Mouse (Mus musculus): ENCODE results near the gene Tlr9.

Tlr9 gene

DNA sequence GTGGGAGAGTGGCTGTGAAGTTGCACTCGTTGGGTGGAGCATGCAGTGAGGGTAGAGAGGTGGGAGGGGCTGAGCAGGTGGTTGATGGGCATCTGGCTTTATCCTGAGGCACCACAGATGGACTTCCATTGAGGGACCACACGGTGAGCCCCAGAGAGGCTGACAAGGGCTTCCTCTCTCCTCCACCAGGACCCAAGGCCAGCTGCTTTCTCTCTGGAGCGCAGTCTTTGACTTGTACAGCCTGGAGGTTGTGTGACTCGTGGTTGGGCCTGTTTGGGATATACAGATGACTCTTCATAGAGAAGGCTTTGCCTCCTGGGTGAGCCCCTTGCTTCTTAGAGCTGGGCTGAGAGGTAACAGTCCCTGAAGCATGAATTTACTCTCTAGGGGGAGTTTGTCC, 46.0 kb downstream of the Tlr9 start:
- DNase-seq (ENCODE audit: low spot score in 2 of 2), result no peak

DNA sequence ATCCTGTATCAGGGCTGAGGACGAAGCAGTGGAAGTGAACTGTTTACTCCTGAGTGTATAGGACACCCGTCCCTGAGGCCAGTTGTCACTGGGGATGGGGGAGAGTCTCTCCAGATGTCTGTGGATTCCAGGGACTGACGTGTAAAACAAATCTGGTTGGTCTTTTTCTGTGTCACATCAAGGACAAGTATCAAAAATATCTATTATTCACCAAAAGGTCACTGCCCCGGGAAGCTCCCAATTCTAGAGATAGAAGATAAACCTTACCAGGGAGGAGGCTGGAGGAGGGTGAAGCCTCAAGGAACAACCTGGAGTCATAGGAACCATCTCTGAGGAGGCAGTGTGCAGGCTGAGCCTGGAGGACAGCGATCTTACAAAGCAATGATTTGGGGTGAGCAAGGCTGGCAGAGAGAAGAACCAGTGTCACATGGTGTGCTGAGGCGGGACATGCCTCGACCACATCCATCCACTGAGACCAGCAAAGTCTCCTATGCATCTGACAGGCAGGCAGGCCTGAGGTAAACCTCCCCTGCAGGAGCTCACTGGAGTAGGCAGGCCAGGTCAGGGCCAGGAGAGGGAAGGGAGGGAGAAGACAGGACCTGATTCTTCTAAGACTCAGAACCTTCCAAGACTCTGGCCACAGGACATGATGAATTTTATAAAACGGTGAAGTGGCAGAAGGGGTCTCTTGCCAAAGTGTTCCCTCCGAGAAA, 46.8 kb downstream of the Tlr9 start:
- no peak for DNase-seq (ENCODE audit: low spot score in 2 of 2)

DNA sequence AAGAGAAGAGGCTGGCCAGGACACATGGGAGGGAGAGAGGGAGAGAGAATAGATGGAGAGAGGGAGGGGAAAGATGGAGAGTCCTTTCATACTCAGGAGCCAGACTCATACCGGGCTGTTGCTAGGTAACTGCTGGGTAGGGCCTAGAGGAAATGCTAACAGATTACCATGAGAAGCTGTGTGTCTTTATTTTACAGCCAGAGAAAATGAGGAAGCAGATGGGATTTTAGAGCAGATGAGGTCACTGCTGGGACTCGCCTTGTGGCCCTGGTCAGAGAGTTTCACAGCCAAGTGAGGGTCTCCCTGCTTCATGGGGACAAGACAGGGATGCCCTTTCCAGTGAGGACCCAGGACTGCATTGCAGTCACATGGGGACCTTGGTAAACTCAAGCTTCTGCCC, 47.5 kb downstream of the Tlr9 start:
- DNase-seq (ENCODE audit: low spot score in 2 of 2), result no peak

DNA sequence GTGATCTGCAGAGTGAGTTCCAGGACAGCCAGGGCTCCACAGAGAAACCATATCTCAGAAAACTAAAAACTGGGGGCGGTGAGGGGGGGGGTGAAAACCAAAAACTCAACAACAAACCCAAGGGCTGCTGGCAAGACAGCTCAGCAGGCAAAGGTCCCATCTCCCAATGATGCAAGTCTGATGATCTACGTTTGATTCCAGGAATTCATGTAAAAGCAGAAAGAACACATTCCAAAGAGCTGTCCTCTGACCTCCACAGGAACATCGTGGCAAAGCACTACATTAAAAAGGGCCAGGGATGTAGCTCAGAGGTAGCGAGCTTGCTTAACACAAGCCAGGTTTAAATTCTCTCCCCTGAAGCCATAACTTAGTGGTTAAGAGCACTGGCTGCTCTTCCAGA, 48.3 kb downstream of the Tlr9 start:
- DNase-seq (ENCODE audit: low spot score in 2 of 2), result no peak

DNA sequence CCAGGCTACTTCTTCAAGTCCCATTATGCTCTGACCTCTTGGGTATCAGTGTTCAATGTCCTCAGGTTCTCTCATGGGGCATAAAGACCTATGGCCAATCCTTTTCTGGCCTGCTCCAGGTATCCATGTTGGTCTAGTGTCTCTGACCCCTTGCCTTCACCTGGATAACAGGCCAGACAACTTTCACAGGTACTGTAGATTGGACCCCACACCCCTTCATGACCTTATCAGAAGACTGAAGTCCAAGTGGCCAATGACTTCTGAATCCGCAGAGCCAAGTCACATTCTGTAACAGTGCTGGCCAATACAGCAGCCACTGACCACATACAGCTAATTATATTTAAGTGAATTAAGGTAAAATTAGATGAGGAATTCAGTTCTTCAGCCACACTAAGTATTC, 49.9 kb downstream of the Tlr9 start:
- DNase-seq (ENCODE audit: low spot score in 2 of 2), result no peak

DNA sequence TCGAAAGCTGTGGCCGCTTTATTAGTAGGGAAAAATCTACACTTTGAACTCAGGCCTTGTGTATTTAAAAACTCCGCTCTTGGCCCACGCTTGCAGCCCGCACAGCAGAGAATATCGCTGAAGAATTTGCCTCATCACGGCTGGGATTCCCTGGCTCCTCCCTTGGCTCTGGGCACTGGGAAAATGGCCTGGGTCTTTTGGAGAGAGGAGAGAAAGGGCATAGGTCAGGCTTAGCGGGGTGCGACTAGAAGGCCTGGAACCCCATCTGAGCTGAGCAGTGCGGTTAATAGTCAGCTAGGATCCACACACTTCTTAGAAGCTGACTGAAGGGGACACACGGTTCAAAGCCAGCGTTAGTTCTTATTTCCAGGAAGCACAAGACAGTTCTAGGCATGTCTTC, 50.9 kb downstream of the Tlr9 start:
- DNase-seq (ENCODE audit: low spot score in 2 of 2), result no peak

DNA sequence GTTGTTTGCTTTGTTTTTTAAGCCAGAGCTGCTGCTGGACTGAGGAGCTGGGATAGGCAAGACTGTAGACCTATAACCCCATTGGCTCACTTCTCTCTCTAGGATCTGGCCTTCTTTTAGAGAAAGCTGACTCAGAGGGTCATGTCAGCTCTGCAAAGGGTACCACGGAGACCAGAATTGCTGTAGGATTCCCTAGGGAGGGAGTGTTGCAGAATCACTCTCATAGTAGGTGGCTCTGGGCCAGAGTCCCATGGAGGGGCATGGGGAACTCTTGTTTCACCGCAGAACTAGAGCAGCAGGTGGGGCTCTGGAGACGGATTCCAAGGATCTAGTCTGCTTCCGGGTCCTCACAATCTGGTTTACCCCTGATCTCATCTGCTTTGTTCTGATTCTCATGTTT, 51.4 kb downstream of the Tlr9 start:
- DNase-seq (ENCODE audit: low spot score in 2 of 2), result no peak

DNA sequence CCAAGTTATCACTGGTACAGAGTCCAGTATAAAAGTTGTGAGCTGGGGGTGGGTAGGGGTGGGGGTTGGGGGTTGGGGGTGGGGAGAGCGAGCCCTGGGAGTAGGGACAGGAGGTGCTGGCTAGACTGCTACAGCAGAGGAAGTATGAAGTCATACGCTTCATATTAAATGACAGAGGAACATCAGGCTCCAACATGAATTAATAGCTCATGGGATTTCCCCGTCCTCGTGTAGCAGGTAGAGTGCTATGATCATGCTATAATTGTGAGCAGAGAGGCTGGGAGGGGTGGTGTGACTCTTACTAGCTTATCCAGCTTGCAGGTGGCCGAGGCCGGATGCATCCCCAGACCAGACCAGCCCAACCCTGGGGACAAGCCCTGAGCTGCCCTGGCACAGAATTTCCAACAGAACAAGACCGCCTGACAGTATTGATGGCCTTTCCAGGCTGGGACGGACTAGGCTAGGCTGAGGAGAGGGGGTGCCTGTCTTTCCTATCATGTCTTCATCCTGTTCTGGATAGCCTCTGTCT, 52.3 kb downstream of the Tlr9 start:
- no peak for DNase-seq (ENCODE audit: low spot score in 2 of 2)

DNA sequence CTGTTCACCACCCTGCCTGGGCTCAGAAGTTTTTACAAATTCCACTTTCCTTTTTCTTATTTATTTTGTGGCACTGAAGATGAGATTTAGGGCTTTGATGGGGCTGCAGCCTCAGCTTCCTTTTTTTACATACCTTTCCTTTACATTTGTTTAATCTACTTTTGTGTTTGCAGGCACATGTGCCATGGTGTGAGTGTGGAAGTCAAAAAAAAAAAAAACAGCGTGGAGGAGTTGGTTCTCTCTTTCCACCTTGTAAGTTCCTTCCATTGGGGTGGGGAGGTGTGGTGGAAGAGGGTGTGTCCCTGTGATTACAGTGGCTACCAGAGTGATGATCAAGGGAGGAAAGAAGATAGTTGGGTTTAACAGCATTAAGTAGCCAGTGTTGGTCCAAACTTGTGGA, 53.4 kb downstream of the Tlr9 start:
- no peak for DNase-seq (ENCODE audit: low spot score in 2 of 2)

Measured in urinary bladder, postnatal 4 days (tissue).